Mouse (Mus musculus): ENCODE measurements around the gene Gm20869. TPM values are rescaled to one million over a fixed set of nuclear protein-coding genes. Genes with fewer than 3 reads are reported as not detected.

Gm20869 gene
- total RNA-seq (2023): not detected

DNA sequence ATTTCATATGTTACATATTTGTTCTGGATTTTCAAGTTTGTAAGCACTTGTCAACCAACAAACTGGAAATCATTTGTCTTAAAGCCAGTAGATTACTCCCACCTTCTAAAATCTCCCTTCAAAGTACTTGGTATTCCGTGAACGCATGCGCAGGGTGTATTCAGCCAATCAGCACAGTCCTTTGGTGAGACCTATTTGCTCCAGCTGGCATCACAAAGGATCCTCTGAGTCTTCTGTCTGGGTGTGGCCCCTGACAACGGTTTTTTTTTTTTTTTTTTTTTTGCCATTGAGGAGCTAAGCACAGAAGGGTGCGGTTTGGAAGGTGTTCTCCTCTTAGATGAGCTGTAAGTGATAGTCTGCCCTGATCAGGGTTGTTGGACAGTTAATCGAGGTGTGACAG, at the start of gene Gm20869:
Gene Gm20869, plus strand, starts transcription at position 301 of the 400 bp plus-strand sequence.

Other genes starting within 250 kb of the Gm20869 start
- not detected for gene Gm20870, start 222.6 kb downstream of the Gm20869 start, total RNA-seq (2023)